Comparison of ENCODE assay signal across 28 mouse cellular contexts in the genomic region with DNA sequence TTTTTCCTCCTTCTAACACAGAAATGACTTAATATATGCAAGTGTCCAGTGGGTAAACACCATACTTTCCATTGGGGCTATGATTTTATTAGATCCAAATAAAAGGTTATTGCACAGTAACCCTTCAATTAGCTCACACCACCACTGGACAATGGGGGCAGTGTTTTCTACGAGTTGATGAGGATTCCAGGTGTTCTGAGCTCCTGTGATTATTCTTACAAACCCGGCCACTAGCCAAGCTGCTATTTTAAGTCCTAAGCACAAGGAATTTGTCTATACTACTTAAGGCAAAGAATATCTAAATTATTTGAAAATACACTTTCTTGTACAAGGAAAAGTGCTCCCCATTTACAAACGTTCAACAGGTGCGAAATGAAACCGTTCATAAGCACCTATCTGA.
DNase-seq lines count a peak whose midpoint lies in the region; ATAC-seq and TF ChIP-seq lines count a peak whose summit lies in the region.
"Had no signal": no experiment of that assay in that cellular context is flagged by ENCODE, and none has a peak within 500 bp of the region (broad histone marks: within the 10 kb centered on the region; RNA-seq: fewer than 3 reads in every experiment).

No protein-coding gene starts in this region.

- H3K36me3 ChIP-seq in limb, embryonic 11.5 days (ENCODE audit: control insufficient read depth, insufficient read depth, low read length): no peaks in the 10 kb centered on the region
- no peaks in the 10 kb centered on the region for H3K36me3 ChIP-seq in limb, embryonic 14.5 days (ENCODE audit: control insufficient read depth, insufficient read depth, low read length)
- no peaks in the 10 kb centered on the region for H3K36me3 ChIP-seq in kidney, adult 2 months (ENCODE audit: control insufficient read depth, insufficient read depth, low read length)
- H3K36me3 ChIP-seq: embryonic facial prominence, embryonic 10.5 days; embryonic facial prominence, embryonic 13.5 days; forebrain, embryonic 12.5 days; forebrain, embryonic 15.5 days; G1E; heart, embryonic 13.5 days; hindbrain, embryonic 12.5 days; hindbrain, embryonic 15.5 days had no signal

- no peaks in the 10 kb centered on the region for H3K9me3 ChIP-seq in limb, embryonic 11.5 days (ENCODE audit: control insufficient read depth, low read length)
- H3K9me3 ChIP-seq in limb, embryonic 14.5 days (ENCODE audit: control insufficient read depth, low read length): no peaks in the 10 kb centered on the region
- H3K9me3 ChIP-seq: embryonic facial prominence, embryonic 10.5 days; embryonic facial prominence, embryonic 13.5 days; forebrain, embryonic 12.5 days; forebrain, embryonic 15.5 days; G1E; heart, embryonic 13.5 days; hindbrain, embryonic 12.5 days; hindbrain, embryonic 15.5 days had no signal

- no peak for TF ChIP-seq POLR2A in limb, embryonic 14.5 days (IDR thresholded peaks at IDR 0.05; ENCODE audit: borderline replicate concordance, extremely low read depth, insufficient read depth, insufficient read length)
- no peak for TF ChIP-seq POLR2A in kidney, adult 2 months (IDR thresholded peaks at IDR 0.05; ENCODE audit: low read depth, low read length)

- peak; percentile 78 for DNase-seq in heart, adult 11 months
- DNase-seq in heart, postnatal 4 days: no peak
- peak; percentile 66 for DNase-seq in forelimb bud, embryonic 11.5 days (ENCODE audit: low read depth, low spot score)
- DNase-seq in limb, embryonic 11.5 days (ENCODE audit: low spot score): peak; percentile 41
- peak; percentile 33 for DNase-seq in limb, embryonic 14.5 days (ENCODE audit: low spot score)
- no peak for DNase-seq in cerebellum, postnatal 4 days (ENCODE audit: low spot score in 2 of 2)
- no peak for DNase-seq in left cerebral cortex, postnatal 36 days (ENCODE audit: low spot score in 2 of 2)
- no peak for DNase-seq in kidney, adult 2 months
- DNase-seq: adrenal gland, postnatal 10 days; adrenal gland, postnatal 36 days; B cell, adult 2 months; cerebellum, adult 11-12 months; cerebellum, adult 8-10 months; gastrocnemius, adult 2 months; gastrocnemius, postnatal 14 days; heart, postnatal 14 days had no signal

- H3K4me3 ChIP-seq in limb, embryonic 11.5 days (ENCODE audit: low read depth, low read length): no peak overlapping the region
- no peak overlapping the region for H3K4me3 ChIP-seq in limb, embryonic 14.5 days (replicated peaks; ENCODE audit: low read length)
- H3K4me3 ChIP-seq in kidney, adult 2 months (ENCODE audit: insufficient read depth, low read depth, low read length): no peak overlapping the region
- H3K4me3 ChIP-seq: embryonic facial prominence, embryonic 10.5 days; embryonic facial prominence, embryonic 13.5 days; erythroblast, embryonic 14.5 days; forebrain, embryonic 12.5 days; forebrain, embryonic 15.5 days; gastrocnemius, adult 2 months; heart, embryonic 13.5 days; hindbrain, embryonic 12.5 days; hindbrain, embryonic 15.5 days had no signal

- H3K27me3 ChIP-seq in limb, embryonic 11.5 days (ENCODE audit: control insufficient read depth, insufficient read depth, low read length): no peaks in the 10 kb centered on the region
- H3K27me3 ChIP-seq in limb, embryonic 14.5 days (ENCODE audit: control insufficient read depth, insufficient read depth, low read length): no peaks in the 10 kb centered on the region
- no peaks in the 10 kb centered on the region for H3K27me3 ChIP-seq in kidney, adult 2 months (replicated peaks; ENCODE audit: control insufficient read depth, insufficient read depth, low read length)
- H3K27me3 ChIP-seq: CH12.LX; embryonic facial prominence, embryonic 13.5 days; forebrain, embryonic 12.5 days; forebrain, embryonic 15.5 days; heart, embryonic 13.5 days; hindbrain, embryonic 12.5 days; hindbrain, embryonic 15.5 days had no signal

- TF ChIP-seq CTCF in kidney, adult 2 months (conservative IDR thresholded peaks at IDR 0.05; ENCODE audit: insufficient read depth, insufficient read length, low read depth, low read length): no peak

- no peak overlapping the region for H3K27ac ChIP-seq in limb, embryonic 11.5 days (replicated peaks; ENCODE audit: low read depth, low read length)
- peak overlapping the region; percentile 65 for H3K27ac ChIP-seq in limb, embryonic 14.5 days (replicated peaks; ENCODE audit: low read depth, low read length)
- H3K27ac ChIP-seq in kidney, adult 2 months (ENCODE audit: insufficient read depth, low read depth, low read length): no peak overlapping the region
- H3K27ac ChIP-seq: forebrain, embryonic 12.5 days; forebrain, embryonic 15.5 days; gastrocnemius, adult 2 months; heart, embryonic 13.5 days; hindbrain, embryonic 12.5 days; hindbrain, embryonic 15.5 days had no signal

- no peak overlapping the region for H3K4me2 ChIP-seq in limb, embryonic 11.5 days (ENCODE audit: low read depth, severe bottlenecking)
- no peak overlapping the region for H3K4me2 ChIP-seq in limb, embryonic 14.5 days (replicated peaks; ENCODE audit: low read depth, low read length, severe bottlenecking)
- H3K4me2 ChIP-seq: embryonic facial prominence, embryonic 13.5 days; forebrain, embryonic 12.5 days; forebrain, embryonic 15.5 days; heart, embryonic 13.5 days; hindbrain, embryonic 12.5 days; hindbrain, embryonic 15.5 days had no signal

- 56% methylated on average over 5 of the region's 5 CpGs for WGBS in limb, embryonic 11.5 days
- 42% methylated on average over 5 of the region's 5 CpGs for WGBS in limb, embryonic 14.5 days
- WGBS in kidney, adult 2 months: 78% methylated on average over 5 of the region's 5 CpGs

- no peak; the same call in 1 of the 2 replicates for ATAC-seq in limb, embryonic 11.5 days (ENCODE audit: insufficient number of reproducible peaks, low FRiP score, low TSS enrichment, low read depth)
- ATAC-seq in limb, embryonic 14.5 days (ENCODE audit: low FRiP score, low read depth): peak; percentile 35; the same call in 1 of the 2 replicates
- ATAC-seq: intestine, postnatal 0 days; Patski had no signal

- no peak overlapping the region for H3K9ac ChIP-seq in limb, embryonic 11.5 days (ENCODE audit: low read length)
- no peak overlapping the region for H3K9ac ChIP-seq in limb, embryonic 14.5 days (ENCODE audit: low read depth, low read length, severe bottlenecking)
- H3K9ac ChIP-seq: embryonic facial prominence, embryonic 13.5 days; forebrain, embryonic 12.5 days; forebrain, embryonic 15.5 days; heart, embryonic 13.5 days; hindbrain, embryonic 12.5 days; hindbrain, embryonic 15.5 days had no signal

- peaks cover 12% of the 10 kb centered on the region for H3K4me1 ChIP-seq in limb, embryonic 11.5 days (ENCODE audit: control insufficient read depth, insufficient read depth, low read length)
- peaks cover 29% of the 10 kb centered on the region for H3K4me1 ChIP-seq in limb, embryonic 14.5 days (ENCODE audit: control insufficient read depth, insufficient read depth, low read length)
- H3K4me1 ChIP-seq in kidney, adult 2 months (ENCODE audit: control insufficient read depth, insufficient read depth, low read length): no peaks in the 10 kb centered on the region
- H3K4me1 ChIP-seq: hindbrain, embryonic 12.5 days; hindbrain, embryonic 15.5 days had no signal

- intact Hi-C loops in left cerebral cortex, postnatal 36 days (cut with DNase I): no loop called here

Comparison
In these comparisons a context has a peak if more than half of its experiments do, and no peak if none do; other contexts are left out.
1. DNase-seq: peak in heart, adult 11 months (single experiment), forelimb bud, embryonic 11.5 days (single experiment), limb, embryonic 11.5 days (single experiment) and limb, embryonic 14.5 days (single experiment); none in heart, postnatal 4 days (single experiment), cerebellum, postnatal 4 days (0 of 2), left cerebral cortex, postnatal 36 days (0 of 2) and kidney, adult 2 months (single experiment).